Mouse (Mus musculus) retina, postnatal 1 day (tissue): ENCODE measurements at regions not wholly inside any gene's neighbourhood (a gene's known extent, or its start where the extent isn't known, plus 50 kb on each side); places are given as distances from the start of the nearest gene placed in this dataset.

Source experiments
- DNase-seq: peaks from one replicate; pipeline ENCODE4 v3.0.0-alpha.2; 2012

- DNase-seq: no peak
These were observed 189.2 kb upstream of the Creb1 start for GRCm38 (mm10) chr1:64343268-64343667.

DNA sequence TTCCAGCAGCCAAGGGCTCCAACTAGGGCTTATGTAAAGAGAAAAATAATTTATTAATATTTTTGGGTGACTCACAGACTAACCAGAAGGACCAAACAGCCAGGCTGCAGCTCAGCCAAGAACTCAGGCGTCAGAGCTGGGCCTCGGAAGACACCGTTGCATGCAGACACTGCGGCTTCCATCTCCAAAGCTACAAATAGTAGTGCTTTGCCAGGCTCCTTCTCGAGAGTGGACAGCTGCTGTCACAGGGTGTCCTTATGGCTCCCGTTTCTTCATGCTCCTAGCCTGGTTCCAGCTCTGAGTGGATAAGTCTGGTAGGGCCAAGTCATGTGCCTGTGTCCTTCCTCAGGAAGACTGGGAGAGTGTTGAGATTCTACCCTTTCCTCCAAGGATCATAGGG, 190.8 kb upstream of the Creb1 start:
- DNase-seq: no peak

GRCm38 (mm10) chr1:64338575-64338961, 193.9 kb upstream of the Creb1 start:
- DNase-seq: peak; percentile 30

GRCm38 (mm10) chr1:64337619-64338574, 194.5 kb upstream of the Creb1 start:
- DNase-seq: peak; percentile 57

DNA sequence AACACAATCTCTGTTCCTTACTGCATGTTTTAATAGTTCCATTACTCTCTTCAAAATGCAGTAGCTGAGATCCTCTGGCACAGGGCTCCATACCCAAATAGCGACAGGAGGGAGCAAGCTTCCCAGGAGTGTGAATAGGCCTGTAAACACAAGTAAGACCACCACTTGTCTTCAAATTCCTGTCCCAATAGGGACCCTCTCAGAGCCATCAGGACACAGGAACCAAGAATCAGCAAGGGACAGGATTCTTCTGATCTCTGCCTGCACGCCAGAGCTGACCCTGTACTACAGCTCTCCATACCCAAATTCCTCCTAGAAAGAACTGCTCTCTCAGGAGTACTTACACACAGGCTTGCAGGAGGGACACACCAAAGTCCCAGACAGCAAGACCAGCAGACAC, 200.9 kb upstream of the Creb1 start:
- no peak for DNase-seq

DNA sequence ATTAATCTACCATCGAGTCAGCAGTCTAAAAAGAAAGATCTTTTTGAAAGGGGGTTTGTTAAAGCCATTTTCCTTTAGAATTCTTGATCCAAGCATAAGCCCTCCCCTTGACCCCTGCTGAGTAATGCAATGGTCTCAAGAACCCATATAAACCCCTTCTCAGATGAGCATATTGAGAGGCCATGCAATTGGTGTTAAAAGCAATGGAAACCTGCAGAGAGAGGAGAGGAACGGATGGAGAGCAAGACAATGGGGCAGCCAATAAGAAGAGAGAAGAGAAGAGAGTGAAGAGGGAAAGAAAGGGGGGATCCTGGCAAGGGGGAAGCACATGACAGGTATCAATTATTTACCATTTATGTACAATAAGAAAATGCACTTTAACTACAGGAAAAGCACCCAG, 201.7 kb upstream of the Creb1 start:
- DNase-seq: no peak

GRCm38 (mm10) chr1:64322197-64322596, 200.1 kb upstream of the Klf7 start:
- DNase-seq: no peak

DNA sequence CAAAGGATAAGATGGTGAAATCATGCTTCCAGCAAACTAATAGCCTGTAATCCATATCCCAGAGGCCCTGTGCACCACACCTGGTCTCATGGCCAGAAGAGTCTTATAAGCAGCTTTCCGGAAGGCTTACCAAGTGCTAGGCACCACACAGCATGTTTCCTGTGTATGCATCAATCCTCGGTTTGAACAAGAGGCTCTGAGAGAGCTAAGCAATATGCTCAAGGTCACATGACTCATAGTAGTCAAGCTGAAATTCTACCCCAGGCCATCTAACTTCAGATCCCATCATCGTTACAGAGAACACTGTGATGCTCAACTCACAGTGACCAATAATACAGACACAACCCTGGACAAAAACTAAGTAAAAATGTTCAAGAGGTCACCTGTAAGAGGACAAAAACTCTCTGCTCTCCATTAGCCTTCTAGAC, 197.1 kb upstream of the Klf7 start:
- DNase-seq: peak; percentile 20

GRCm38 (mm10) chr1:64318440-64319154, 196.5 kb upstream of the Klf7 start:
- DNase-seq: no peak

DNA sequence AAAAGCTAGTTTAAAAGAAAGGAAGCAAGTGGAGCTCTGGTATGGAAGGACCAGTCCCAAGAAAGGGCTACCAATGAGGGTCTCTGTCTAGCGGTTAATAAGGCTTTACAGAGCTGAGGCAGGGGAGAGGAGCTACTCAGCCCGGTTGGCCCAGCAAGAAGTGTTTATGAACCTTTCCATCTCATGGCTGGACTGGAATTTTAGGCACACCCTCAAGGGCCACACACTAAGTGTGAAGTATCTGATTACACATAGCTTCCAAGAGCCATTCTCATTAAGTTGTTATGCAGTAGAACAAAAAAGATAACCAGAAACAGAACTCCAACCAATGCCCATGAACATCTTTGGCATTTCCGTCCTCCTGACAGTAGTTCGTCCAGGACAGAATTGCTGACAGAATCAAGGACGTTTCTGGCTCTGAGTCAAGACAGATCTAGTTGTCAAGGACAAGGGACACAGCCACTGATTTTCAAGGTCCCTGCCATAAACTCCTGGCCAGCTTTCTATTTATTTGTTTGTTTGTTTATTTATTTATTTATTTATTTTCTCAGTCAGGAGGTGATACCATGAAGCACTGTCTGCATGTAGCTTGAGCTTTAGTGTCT, 195.1 kb upstream of the Klf7 start:
- no peak for DNase-seq

- DNase-seq: no peak
These were observed 189.3 kb upstream of the Klf7 start for GRCm38 (mm10) chr1:64311371-64311770.

DNA sequence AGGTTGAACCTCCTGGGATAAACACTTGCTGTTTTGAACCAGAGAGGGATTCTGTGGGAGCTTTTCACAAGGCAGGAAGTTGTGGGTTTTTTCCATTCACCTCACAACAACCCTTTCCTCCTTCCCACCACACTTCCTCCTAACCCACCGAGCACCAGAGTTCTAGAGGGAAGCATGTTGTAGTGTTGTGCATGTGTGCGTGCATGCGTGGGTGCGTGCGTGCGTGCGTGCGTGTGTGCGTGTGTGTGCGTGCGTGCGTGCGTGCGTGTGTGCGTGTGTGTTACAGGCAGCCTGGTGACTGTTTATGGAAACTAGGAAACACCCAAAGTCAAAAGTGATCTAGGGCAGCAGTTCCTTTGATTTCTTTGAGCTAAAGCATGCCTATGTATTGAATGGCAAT, 186.5 kb upstream of the Klf7 start:
- no peak for DNase-seq

GRCm38 (mm10) chr1:64308088-64308487, 186.0 kb upstream of the Klf7 start:
- DNase-seq: peak; percentile 40

GRCm38 (mm10) chr1:64305427-64306213, 183.5 kb upstream of the Klf7 start:
- DNase-seq: no peak

GRCm38 (mm10) chr1:64302833-64303358, 180.8 kb upstream of the Klf7 start:
- DNase-seq: peak; percentile 80

- DNase-seq: no peak
These were observed 179.5 kb upstream of the Klf7 start for GRCm38 (mm10) chr1:64301530-64302061.

DNA sequence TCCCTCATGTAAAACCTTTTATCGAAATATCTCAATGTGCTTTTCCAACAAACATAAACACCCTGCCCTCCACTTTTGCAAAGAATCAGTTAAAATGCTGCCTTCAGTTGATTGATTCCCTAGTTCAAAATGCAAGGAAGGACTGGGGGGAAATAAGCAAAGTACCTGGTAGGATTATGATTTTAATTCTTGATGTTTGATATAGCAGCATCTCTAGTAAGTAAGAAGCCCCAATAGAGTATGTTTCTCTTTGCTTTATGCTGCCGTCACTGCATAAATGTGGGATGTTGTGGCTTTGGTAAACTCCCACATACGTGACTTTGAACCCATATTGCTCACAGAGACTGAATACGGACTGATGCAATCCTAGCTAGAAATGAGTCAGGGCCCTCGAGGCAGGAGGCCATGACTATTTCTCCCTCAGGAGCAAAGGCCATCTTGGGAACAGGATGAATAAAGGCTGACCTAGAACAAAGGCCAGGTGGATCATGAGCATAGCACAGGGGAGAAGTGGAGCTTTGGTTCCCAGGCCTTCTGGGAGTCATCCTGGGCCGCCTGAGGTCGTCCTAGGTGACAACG, 179.0 kb upstream of the Klf7 start:
- no peak for DNase-seq

DNA sequence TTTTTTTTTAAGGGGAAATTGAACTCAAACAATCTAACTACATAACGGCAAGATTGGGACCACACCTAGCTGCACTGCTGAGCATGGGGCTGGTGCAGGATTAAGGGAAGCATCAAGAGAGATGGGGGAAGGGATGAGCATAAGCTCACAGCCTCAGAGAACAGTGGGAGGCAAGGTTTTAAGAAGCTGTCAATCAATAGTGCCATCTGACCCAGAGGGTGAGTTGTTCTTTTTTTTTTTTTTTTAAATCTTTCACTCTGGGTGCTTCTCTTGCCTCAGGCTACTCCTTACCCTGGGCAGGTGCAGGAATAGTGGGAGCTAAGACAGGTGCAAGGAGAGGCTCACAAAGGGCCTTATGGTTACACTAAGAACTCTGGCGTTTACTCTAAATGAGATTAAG, 176.9 kb upstream of the Klf7 start:
- peak; percentile 65 for DNase-seq

DNA sequence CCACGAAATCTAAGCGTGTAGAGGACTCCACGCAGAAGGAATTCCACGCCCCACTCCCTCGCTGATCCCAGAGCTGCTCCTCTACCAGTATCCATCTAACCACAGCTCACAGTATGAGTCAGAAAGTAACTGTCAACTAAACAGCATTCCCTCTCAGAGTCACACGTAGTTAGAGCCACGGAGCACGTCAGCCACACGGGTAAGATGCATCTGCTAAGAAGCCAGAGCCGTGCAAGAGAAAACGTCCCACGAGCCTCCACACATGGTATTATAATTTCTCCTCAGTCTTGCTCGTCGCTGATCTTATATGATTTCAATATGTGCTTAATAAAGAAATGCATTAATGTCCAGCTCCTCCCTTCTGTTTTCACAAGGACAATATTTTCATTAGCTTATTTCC, 176.1 kb upstream of the Klf7 start:
- DNase-seq: no peak

DNA sequence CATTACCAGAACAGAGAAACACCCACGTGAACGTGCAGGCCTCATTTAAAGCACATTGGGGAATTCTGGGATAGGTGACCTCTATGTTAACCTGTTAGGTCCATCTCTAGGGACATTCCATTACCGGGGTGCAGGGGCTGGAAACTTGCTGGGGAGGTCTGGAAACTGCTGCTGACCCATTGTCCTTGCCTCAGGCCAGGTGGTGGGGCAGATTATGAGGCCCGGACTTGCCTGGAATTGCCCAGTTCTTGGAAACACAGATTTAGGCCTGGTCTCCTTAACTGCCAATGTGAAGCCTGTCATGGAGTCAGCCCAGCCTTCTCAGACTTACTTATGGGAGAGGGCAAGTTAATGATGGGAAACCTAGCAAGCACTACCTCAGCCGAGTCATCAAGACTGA, 175.3 kb upstream of the Klf7 start:
- no peak for DNase-seq

DNA sequence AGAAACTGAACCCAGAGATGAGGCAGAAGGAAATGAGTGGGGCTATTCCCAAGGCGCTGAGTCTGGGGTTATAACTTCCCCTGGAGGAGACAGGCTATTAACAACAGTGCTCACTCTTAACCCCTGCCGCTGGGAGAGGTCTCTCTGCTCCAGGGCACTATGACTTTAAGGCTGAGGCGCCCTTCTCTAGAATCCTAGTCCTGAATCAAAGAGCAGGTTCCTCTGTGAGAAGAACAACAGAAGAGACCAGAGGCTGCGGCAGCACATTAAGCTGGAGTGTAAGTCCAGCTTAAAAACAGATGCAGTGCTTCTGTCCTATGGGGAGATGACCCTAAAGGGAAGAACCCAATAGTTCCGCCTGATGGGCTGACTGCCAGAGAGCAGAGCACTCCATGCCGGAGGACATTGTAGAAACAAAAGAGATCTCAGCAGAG, 173.4 kb upstream of the Klf7 start:
- peak; percentile 22 for DNase-seq

DNA sequence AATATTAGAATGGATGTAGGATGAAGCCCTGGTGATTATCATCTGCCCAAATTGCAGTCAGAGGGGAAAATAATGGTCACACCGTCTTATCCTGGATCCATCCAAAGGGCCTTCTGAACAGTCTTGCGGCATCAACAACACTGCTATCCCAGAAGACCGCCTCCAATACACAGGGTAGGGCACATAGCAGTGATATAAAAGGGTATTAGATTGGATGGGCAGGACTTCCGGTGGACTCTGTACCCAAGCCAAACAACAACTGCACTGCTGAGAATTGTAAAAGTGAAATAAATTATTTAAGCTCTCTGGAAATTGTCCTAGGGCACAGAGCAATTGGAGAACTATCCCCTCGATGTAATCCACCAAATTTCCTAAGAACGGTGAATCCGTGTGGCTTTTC, 173.0 kb upstream of the Klf7 start:
- no peak for DNase-seq
